Mouse (Mus musculus) T-cell, adult 2 months (primary cell): Measurements from ENCODE around the gene Urb2.

ENCODE experiments used
- DNase-seq: peaks from one replicate; pipeline ENCODE4 v3.0.0; 2022; ENCODE audit warnings: low spot score

Urb2 gene

GRCm38 (mm10) chr8:124077998-124078397, 56.7 kb downstream of the Urb2 start:
- DNase-seq: no peak

- DNase-seq: no peak
These were observed 57.7 kb downstream of the Urb2 start for GRCm38 (mm10) chr8:124078969-124079368.

- DNase-seq: no peak
These were observed 59.4 kb downstream of the Urb2 start for GRCm38 (mm10) chr8:124080467-124081326.

DNA sequence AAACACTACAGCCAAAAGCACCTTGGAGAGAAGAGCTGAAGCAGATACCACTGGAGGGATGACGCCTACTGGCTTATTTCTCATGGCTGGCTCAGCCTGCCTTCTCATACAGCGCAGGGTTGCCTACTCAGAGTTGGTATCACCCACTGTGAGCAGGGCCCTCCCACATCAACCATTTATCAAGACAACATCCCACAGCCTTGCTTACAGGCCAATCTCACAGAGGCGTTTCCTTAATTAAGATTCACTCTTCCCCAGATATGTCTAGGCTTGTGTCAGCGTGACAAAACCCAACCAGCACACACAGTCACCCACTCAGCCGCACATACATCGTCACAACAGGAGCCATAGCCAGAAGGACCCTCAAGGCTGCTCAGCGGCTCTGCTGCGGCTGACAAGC, 61.3 kb downstream of the Urb2 start:
- DNase-seq: no peak

DNA sequence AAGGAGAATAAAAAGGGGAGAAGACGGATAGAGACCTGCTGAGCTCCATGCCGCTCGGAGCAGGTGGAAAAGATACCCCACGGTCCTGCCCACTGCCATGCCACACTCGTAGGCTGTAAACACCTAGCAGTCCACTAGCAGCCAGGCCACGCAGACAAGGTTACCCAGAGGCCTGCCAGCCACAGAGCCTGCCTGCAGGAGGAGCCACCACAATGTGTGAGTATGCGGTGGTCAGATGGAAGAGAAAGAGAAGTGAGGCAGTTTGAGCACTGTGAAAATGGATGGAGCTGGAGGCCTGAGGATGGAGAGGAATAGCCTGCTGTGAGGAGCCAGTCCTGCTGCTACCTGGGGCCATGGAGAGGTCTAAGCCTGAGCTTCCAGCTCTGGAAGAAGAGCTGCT, 62.3 kb downstream of the Urb2 start:
- DNase-seq: no peak

- no peak for DNase-seq
These were observed 64.4 kb downstream of the Urb2 start for GRCm38 (mm10) chr8:124085668-124086067.

DNA sequence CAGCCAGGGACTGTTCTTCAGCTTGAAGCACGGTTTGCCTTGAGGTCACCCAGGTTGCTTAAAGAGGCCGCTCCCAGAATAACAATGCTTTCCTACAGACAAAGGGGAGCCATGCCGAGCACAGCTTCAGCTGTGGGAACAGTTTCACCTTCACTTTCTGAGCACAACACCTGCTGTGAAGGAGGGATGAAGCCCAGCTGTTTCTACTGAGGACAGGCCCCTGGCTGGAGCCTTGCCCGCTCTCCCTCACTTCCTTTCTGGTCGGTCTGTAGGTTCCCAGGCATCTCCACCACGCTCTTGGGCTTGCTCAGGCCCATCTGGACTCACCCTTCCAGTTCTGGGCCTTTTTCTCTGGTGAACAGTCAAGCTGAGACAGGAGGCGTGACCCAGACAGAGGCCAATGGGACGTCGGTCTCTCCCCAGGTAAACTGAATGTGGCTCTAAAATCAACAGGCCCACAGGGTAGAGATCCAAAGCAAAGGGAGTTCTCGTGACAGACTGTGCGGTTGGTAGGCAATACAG, 66.8 kb downstream of the Urb2 start:
- DNase-seq: no peak

GRCm38 (mm10) chr8:124089016-124089415, 67.7 kb downstream of the Urb2 start:
- DNase-seq: no peak

DNA sequence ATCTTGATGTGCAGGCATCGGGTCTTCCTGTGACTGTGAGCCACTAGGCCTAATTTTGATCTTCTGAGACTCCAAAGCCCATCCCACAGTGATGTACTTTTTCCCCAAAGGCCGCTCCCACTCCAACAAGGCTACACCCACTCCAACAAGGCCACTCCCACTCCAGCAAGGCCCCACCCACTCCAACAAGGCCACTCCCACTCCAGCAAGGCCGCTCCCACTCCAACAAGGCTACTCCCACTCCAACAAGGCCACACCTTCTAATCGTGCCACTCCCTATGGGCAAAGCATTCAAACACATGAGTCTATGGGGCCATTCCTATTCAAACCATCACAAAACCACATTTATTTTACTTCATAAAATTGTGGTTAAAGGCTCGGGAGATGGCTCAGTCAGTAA, 69.2 kb downstream of the Urb2 start:
- DNase-seq: no peak
